Mouse (Mus musculus) brain, embryonic 14.5 days (tissue): ENCODE results near the gene H2afv.

Source experiments
- CTCF ChIP-seq: fragments of 200-500 bp; IDR thresholded peaks from 2 replicates; pipeline ENCODE4 v1.5.1; 2012; ENCODE audit warnings: inconsistent platforms, mild to moderate bottlenecking, moderate library complexity, borderline replicate concordance; ENCODE audit not compliant: insufficient read depth, insufficient read length; ENCODE audit errors: extremely low read depth
- POLR2A ChIP-seq: fragments of 200-500 bp; IDR thresholded peaks from 2 replicates; pipeline ENCODE4 v1.6.1; 2012; ENCODE audit warnings: mild to moderate bottlenecking, inconsistent platforms, borderline replicate concordance; ENCODE audit not compliant: poor library complexity, insufficient read depth, insufficient read length, severe bottlenecking; ENCODE audit errors: extremely low read depth

GRCm38 (mm10) chr11:6418751-6419150, 25.5 kb downstream of the H2afv start:
- TF ChIP-seq CTCF (no peak), POLR2A (no peak)
